Mouse (Mus musculus): ENCODE measurements around the gene Psapl1.
"Not testable (repeated sequence)": the region's sequence is repeated elsewhere in the genome, so short reads cannot be mapped to it uniquely, and the experiment has no call there.

Psapl1 gene

GRCm38 (mm10) chr5:36205397-36205796 lies 1.6 kb downstream of the Psapl1 start:
- no peak for DNase-seq

DNA sequence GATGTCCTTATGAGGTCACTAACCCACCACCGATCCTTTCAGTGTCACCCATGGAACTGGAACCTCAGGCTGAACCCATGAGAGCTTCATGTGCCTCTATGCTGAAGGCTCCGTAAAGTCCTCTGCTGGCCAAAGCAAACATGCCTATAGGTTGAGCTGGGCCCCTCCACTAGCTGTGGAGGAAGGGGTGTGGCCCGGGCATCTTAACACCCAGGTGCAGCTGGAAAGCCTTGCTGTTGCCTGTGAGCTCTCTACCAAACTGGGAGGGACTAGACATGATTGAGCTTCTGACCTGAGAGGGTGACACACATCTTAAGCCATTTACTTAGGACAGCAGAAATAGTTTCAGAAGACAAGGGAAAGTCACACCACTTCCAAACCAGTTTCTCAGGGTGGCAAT lies 5.0 kb downstream of the Psapl1 start:
- DNase-seq = no peak

- DNase-seq = peak in 1 of 2 experiments; percentile 5
These were observed 9.5 kb downstream of the Psapl1 start for GRCm38 (mm10) chr5:36213310-36213709.

- no peak for DNase-seq
These were observed 16.3 kb downstream of the Psapl1 start for GRCm38 (mm10) chr5:36220105-36220504.

- no peak for DNase-seq
These were observed 16.8 kb downstream of the Psapl1 start for GRCm38 (mm10) chr5:36220626-36221025.

DNA sequence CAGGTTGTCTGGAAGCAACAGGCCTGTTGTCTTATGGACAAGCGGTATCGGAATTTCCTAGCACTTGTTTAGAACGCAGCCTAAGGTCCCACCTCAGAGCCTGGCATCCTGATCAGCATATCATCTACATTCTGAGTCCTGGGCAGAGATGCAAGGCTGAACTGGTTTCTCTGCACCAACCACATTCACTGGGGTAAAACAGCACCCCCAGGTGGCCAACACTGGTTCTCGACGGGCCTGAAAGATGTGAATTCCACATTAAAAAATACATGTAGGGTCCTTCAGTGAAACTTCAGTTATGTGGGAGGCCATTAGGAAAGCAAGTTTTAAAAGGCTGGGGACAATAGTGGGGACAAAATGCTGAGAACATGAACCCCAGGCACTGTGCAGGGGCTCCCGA lies 20.0 kb downstream of the Psapl1 start:
- peak; percentile 26 to 33 for DNase-seq

DNA sequence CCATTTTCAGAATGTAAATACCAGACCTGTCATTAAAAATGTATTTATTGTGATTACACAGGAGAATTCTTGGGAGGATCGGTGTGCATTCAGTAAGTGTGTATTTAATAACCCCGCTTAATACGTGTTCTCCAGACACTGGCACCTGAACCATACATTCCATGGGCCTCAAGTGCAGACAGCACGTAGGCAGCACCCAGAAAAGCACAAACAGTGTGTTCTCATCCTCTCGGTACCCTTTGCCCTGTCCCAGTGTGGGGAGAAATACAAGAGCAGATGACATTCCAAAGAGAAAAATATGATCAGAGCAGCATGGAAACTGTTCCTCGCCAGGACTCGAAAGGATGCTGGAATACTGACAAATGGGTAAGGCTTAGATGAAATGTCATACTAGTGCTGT lies 22.0 kb downstream of the Psapl1 start:
- DNase-seq = no peak

GRCm38 (mm10) chr5:36226296-36226695 lies 22.5 kb downstream of the Psapl1 start:
- no peak for DNase-seq

GRCm38 (mm10) chr5:36228405-36229370 lies 24.9 kb downstream of the Psapl1 start:
- DNase-seq = no peak

DNA sequence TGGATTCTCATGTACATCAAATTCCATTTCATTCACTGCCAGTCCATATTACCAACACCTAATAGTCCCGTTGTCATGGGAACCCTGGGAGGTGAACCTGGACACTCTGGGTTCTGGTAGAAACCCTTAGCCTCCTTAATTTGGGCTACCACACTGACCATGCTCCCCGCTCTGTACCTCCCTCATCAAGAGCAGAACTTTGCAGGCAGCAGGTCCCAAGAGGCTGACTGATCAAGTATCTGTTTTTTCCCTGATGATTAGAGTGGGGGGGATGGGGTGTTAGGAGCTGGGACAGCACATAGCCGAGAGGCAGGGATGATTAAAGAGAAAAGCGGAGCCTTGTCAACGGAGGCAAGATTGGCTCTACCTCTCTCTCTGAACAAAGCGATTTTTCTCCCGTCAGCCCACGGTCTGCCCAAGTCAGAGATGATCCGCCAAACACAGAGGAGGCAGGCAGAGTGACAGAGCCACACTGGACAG lies 26.5 kb downstream of the Psapl1 start:
- DNase-seq = no peak

DNA sequence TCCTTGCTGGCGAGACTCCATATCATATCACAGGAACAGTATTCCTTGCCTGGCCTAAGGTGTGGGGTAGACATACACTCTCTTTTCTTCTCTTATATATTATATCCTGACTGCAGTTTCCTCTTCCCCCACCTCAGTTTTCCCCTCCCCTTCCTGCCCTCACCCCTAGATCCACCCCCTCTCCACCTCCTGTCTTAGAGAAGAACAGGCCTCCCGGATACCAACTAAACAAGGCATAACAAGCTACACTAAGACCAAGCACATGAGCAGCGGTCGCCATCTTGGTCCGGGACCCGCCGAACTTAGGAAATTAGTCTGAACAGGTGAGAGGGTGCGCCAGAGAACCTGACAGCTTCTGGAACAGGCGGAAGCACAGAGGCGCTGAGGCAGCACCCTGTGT lies 33.7 kb downstream of the Psapl1 start:
- DNase-seq = not testable (repeated sequence)

- no peak for DNase-seq
These were observed 44.2 kb downstream of the Psapl1 start for GRCm38 (mm10) chr5:36248022-36248421.

GRCm38 (mm10) chr5:36252746-36253504 lies 49.1 kb downstream of the Psapl1 start:
- no peak for DNase-seq

- DNase-seq = no peak
These were observed 51.1 kb downstream of the Psapl1 start for GRCm38 (mm10) chr5:36254642-36255516.

Measured in cerebellum, postnatal 36 days (tissue).